Mouse (Mus musculus) hindbrain, embryonic 15.5 days (tissue): ENCODE results near the gene Kif23. TPM values are rescaled to one million over a fixed set of nuclear protein-coding genes. Genes with fewer than 3 reads are reported as not detected.

Experiments
- ATAC-seq: fragments of 200-750 bp; cut with Nextera tagmentation; 2 replicates; pipeline ENCODE4 v1.8.0; 2017; ENCODE audit warnings: low read depth, moderate number of reproducible peaks, moderate TSS enrichment; ENCODE audit not compliant: low FRiP score
- H3K27ac ChIP-seq: fragments of 300-500 bp; sonication (generic); replicated peaks from 2 replicates; pipeline ENCODE4 v1.5.1; 2015; ENCODE audit warnings: mild to moderate bottlenecking, inconsistent platforms
- H3K27me3 ChIP-seq: fragments of 300-500 bp; sonication (generic); 2 replicates; pipeline ENCODE4 v1.6.1; 2015; ENCODE audit warnings: control low read depth, inconsistent platforms
- H3K36me3 ChIP-seq: fragments of 300-500 bp; sonication (generic); 2 replicates; pipeline ENCODE4 v1.6.1; 2015; ENCODE audit warnings: control low read depth, inconsistent platforms
- H3K4me1 ChIP-seq: fragments of 300-500 bp; sonication (generic); replicated peaks from 2 replicates; pipeline ENCODE4 v1.6.1; 2015; ENCODE audit warnings: control low read depth, inconsistent platforms
- H3K4me2 ChIP-seq: fragments of 300-500 bp; sonication (generic); 2 replicates; pipeline ENCODE4 v1.6.1; 2015; ENCODE audit warnings: moderate library complexity, mild to moderate bottlenecking, inconsistent platforms
- H3K4me3 ChIP-seq: fragments of 300-500 bp; sonication (generic); 2 replicates; pipeline ENCODE4 v1.5.1; 2015; ENCODE audit warnings: mild to moderate bottlenecking, inconsistent platforms
- H3K9ac ChIP-seq: fragments of 300-500 bp; sonication (generic); 2 replicates; pipeline ENCODE4 v1.6.1; 2015; ENCODE audit warnings: inconsistent platforms
- H3K9me3 ChIP-seq: fragments of 300-500 bp; sonication (generic); 2 replicates; pipeline ENCODE4 v1.6.1; 2016; ENCODE audit warnings: control low read depth, inconsistent platforms
- WGBS: fragments of 180-500 bp; shearing (Covaris S2); methylation state at CpG from one replicate; pipeline ENCODE4 v1.1.7; 2015; 5-methylcytosine and 5-hydroxymethylcytosine counted together
- polyA plus RNA-seq: library from polyadenylated mRNA; unstranded; fragments of >200 nt; fragmentation: Nextera tagmentation; extraction: Ambion mirVana; gene quantifications from 2 replicates; pipeline ENCODE4 v1.2.1, GENCODE M21; 2015

Kif23 gene
- polyA plus RNA-seq, result 20.4 and 21.6 TPM in 2 replicates

DNA sequence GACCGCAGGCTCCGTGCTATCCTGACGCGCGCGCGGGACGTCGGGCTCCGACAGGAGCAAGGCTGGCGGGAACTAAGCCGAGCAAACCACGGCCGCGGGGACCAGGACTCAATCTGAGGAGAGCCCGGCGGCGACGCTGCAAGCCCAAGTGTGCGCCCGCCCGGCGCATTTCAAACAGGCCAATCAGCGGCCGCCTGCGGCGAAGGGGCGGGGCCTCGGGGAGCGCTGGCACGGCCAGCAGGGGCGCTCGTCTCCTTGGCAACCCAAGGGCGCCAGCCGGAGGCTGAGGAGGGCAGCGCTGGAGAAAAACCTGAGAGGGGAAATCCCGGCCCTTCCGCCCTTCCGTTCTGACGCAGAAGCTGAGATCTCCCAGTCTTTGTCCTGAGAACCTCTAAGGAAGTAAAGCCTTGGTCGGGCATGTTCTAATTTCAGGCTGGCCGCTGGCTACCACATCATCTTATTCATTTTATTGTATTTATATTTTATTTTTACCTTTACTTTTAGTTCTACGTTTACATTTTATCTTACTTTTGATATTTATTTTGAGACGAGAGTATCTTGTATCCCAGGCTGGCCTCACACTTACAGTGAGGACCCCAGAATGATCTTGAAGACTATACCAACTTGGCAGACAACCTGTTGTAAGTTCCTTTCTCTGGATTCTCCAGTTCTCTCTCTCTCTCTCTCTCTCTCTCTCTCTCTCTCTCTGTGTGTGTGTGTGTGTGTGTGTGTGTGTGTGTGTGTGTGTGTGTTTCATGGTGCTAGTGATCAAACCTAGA lies at the start of gene Kif23:
Gene Kif23, minus strand, starts transcription at position 152 of the 779 bp plus-strand sequence.
- H3K9ac ChIP-seq, result peak within 1 kb of the TSS; percentile 49
- peak within 1 kb of the TSS; percentile 62 for H3K4me3 ChIP-seq
- H3K36me3 ChIP-seq, result no peaks in the 10 kb centered on the region
- H3K4me2 ChIP-seq, result peak within 1 kb of the TSS; percentile 98
- H3K27me3 ChIP-seq, result no peaks in the 10 kb centered on the region
- peak within 1 kb of the TSS; percentile 73 for H3K27ac ChIP-seq
- under 1% methylated on average over 44 of the region's 44 CpGs for WGBS
- H3K9me3 ChIP-seq, result no peaks in the 10 kb centered on the region
- H3K4me1 ChIP-seq, result peaks cover 16% of the 10 kb centered on the region
- ATAC-seq, result peak; percentile 95

- Histone ChIP-seq H3K9me3 (no peaks in the 10 kb centered on the region), H3K4me1 (no peaks in the 10 kb centered on the region), H3K27ac (no peak overlapping the region), H3K9ac (no peak overlapping the region), H3K36me3 (no peaks in the 10 kb centered on the region), H3K4me3 (no peak overlapping the region), H3K4me2 (no peak overlapping the region), H3K27me3 (no peaks in the 10 kb centered on the region)
- no peak for ATAC-seq
- WGBS, result 79% methylated on average over 4 of the region's 4 CpGs
Measured at GRCm38 (mm10) chr9:61991158-61991557, 44.6 kb upstream of the Kif23 start.

- ATAC-seq, result no peak
Measured at GRCm38 (mm10) chr9:61990738-61991137, 44.2 kb upstream of the Kif23 start.

GRCm38 (mm10) chr9:61986055-61986454 lies 39.5 kb upstream of the Kif23 start:
- no peak for ATAC-seq
- WGBS, result 87% methylated on average over 7 of the region's 7 CpGs
- Histone ChIP-seq H3K9ac (no peak overlapping the region), H3K9me3 (no peaks in the 10 kb centered on the region), H3K36me3 (no peaks in the 10 kb centered on the region), H3K4me2 (no peak overlapping the region), H3K27me3 (no peaks in the 10 kb centered on the region), H3K4me3 (no peak overlapping the region), H3K27ac (no peak overlapping the region), H3K4me1 (peaks cover 3% of the 10 kb centered on the region; the same call in 1 of the 2 replicates)

More at GRCm38 (mm10) chr9:61990738-61991137, 44.2 kb upstream of the Kif23 start:
- H3K9me3 ChIP-seq, result no peaks in the 10 kb centered on the region
- H3K27me3 ChIP-seq, result no peaks in the 10 kb centered on the region
- H3K36me3 ChIP-seq, result no peaks in the 10 kb centered on the region
- 47% methylated on average over 3 of the region's 3 CpGs for WGBS
- no peak overlapping the region for H3K9ac ChIP-seq
- no peak overlapping the region for H3K4me3 ChIP-seq
- H3K27ac ChIP-seq, result no peak overlapping the region
- H3K4me1 ChIP-seq, result no peaks in the 10 kb centered on the region
- H3K4me2 ChIP-seq, result no peak overlapping the region

DNA sequence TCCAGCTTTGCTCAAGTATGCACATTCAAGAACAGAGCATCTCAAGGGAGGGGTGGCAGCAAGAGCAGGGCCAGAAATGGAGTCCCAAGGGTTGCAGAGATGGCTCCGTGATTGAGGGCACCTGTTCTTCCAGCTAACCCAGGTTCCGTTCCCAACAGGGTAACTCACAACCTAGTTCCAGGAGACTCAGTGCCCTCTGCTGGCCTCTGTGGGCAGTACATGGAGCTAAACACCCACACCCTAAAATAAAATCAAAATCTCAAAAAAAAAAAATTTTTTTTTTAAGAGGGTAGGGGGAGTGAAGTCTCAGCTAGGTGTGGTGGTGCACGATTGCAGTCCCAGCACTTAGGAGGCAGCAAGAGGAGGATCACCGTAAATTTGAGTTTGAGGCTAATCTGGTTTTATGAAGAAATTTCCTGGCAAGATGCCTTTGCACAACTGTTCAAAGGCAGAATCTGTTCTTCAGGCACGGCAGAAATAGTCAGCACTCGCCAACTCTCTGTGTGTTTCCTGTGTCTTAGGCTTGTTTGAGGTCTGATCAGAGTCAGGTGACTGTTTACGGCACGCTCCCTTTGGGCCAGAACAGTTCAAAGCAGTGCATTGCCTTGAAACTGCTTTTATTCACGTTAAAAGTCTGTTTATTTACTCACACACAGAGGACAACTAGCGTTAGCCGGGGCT lies 38.7 kb upstream of the Kif23 start:
- H3K4me3 ChIP-seq, result no peak overlapping the region
- H3K4me1 ChIP-seq, result peaks cover 3% of the 10 kb centered on the region; the same call in 1 of the 2 replicates
- no peak for ATAC-seq
- H3K27ac ChIP-seq, result no peak overlapping the region
- no peaks in the 10 kb centered on the region for H3K9me3 ChIP-seq
- no peaks in the 10 kb centered on the region for H3K36me3 ChIP-seq
- no peak overlapping the region for H3K9ac ChIP-seq
- WGBS, result 63% methylated on average over 11 of the region's 11 CpGs
- no peaks in the 10 kb centered on the region for H3K27me3 ChIP-seq
- H3K4me2 ChIP-seq, result no peak overlapping the region

GRCm38 (mm10) chr9:61982940-61983620 lies 36.5 kb upstream of the Kif23 start:
- H3K4me3 ChIP-seq, result no peak overlapping the region
- H3K36me3 ChIP-seq, result no peaks in the 10 kb centered on the region
- H3K9ac ChIP-seq, result no peak overlapping the region
- H3K27me3 ChIP-seq, result no peaks in the 10 kb centered on the region
- ATAC-seq, result no peak
- 87% methylated on average over 7 of the region's 7 CpGs for WGBS
- no peak overlapping the region for H3K27ac ChIP-seq
- H3K9me3 ChIP-seq, result no peaks in the 10 kb centered on the region
- peaks cover 3% of the 10 kb centered on the region; the same call in 1 of the 2 replicates for H3K4me1 ChIP-seq
- H3K4me2 ChIP-seq, result no peak overlapping the region

DNA sequence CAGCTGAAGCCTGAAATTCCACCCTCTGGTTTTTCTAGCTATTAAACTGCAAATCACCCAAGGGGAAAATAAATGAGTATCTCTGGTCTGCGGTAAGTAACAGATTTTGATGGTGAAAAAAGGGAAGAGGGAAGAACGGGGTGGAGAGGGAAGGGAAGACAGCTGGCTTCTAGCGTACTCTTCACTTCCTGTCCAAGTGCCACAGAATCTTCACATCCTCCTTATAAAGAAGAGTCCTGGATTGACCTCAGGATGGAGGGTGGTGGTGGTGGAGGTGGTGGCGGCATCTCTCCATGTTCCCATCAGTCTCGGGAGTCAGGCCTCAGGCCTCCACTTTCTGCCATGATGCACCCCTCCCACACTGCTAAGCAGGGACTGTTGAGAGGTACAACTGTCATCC lies 35.3 kb upstream of the Kif23 start:
- no peaks in the 10 kb centered on the region for H3K27me3 ChIP-seq
- WGBS, result 78% methylated on average over 5 of the region's 5 CpGs
- H3K36me3 ChIP-seq, result no peaks in the 10 kb centered on the region
- H3K4me3 ChIP-seq, result no peak overlapping the region
- ATAC-seq, result no peak
- no peak overlapping the region for H3K4me2 ChIP-seq
- no peak overlapping the region for H3K27ac ChIP-seq
- H3K4me1 ChIP-seq, result peaks cover 3% of the 10 kb centered on the region; the same call in 1 of the 2 replicates
- H3K9ac ChIP-seq, result no peak overlapping the region
- H3K9me3 ChIP-seq, result no peaks in the 10 kb centered on the region

DNA sequence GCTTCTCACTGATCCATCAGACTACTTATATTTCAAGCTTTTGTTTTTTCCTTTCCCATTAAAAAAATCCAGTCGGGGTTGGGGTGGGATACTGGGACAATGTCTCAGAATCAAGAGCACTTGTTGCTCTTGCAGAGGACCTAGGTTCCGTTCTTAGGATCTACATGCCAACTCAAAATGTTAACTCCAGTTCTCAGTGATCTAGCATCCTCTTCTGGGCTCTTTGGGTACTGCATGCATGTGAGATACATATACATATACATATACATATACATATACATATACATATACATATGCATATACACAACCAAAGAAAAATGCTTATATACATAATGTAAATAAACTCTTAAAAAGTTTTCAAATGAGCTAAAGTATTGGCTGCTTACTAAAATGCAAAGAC lies 33.4 kb upstream of the Kif23 start:
- Histone ChIP-seq H3K36me3 (no peaks in the 10 kb centered on the region), H3K4me2 (no peak overlapping the region), H3K4me1 (peaks cover 3% of the 10 kb centered on the region; the same call in 1 of the 2 replicates), H3K27ac (no peak overlapping the region), H3K9ac (no peak overlapping the region), H3K27me3 (no peaks in the 10 kb centered on the region), H3K9me3 (no peaks in the 10 kb centered on the region), H3K4me3 (no peak overlapping the region)
- 86% methylated on average over 2 of the region's 2 CpGs for WGBS
- ATAC-seq, result no peak

DNA sequence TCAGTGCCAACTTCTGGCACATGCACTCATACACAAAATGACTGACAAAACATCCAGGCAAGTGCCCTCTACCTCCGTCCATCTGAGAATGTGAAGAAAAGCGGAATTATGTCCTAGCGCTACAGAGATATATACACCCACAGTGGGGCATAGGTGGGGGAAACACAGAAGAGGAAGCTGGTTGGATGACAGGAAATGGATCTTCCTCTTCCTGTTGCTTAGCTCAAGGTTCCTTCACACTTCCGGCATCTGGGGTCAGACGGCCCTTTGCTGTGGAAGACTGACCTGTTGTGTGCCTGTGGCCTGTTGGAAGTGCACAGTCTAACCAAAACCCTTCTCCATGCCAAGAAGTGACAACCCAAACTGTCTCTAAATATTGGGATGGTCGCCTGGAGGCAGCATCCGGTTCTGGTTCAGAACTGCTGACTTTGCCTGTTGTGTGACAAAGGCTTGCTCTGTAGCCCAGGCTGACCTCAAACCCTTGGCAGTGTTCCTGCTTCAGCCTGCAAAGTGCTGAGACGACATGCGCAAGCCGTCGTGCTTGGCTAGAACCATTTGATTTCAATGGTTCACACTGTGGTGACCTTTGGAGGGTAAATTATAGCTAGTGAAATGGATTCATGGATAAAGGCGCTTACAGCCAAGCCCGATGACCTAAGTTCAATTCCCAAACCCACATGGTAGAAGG lies 30.8 kb upstream of the Kif23 start:
- Histone ChIP-seq H3K9me3 (no peaks in the 10 kb centered on the region), H3K27me3 (no peaks in the 10 kb centered on the region), H3K4me1 (peaks cover 3% of the 10 kb centered on the region; the same call in 1 of the 2 replicates), H3K9ac (no peak overlapping the region), H3K4me3 (no peak overlapping the region), H3K36me3 (no peaks in the 10 kb centered on the region), H3K4me2 (no peak overlapping the region), H3K27ac (no peak overlapping the region)
- WGBS, result 89% methylated on average over 13 of the region's 13 CpGs
- no peak for ATAC-seq

GRCm38 (mm10) chr9:61972031-61972430 lies 25.5 kb upstream of the Kif23 start:
- Histone ChIP-seq H3K4me2 (no peak overlapping the region), H3K9ac (no peak overlapping the region), H3K4me3 (no peak overlapping the region), H3K9me3 (no peaks in the 10 kb centered on the region), H3K36me3 (no peaks in the 10 kb centered on the region), H3K27ac (no peak overlapping the region), H3K4me1 (no peaks in the 10 kb centered on the region), H3K27me3 (no peaks in the 10 kb centered on the region)
- no peak for ATAC-seq
- WGBS, result 53% methylated on average over 7 of the region's 9 CpGs

DNA sequence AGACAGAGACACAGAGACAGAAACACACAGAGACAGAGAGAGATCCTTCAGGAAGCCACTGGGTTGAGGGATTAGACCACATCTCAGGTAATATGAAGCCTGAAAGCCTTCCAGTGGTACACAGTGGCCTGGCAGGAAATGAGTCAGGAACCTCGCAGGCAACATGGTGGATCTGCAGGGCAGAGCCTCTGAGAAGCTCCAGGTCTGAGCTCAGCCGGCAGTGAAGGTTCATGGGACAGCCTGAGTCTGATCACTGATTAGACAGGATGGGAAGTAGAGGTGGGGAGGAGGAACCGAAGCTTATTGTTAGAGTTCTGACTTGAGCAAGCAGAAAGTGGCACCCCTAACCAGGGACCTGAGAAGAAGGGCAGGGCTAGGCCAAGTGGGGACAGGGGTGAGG lies 24.5 kb upstream of the Kif23 start:
- Histone ChIP-seq H3K4me3 (no peak overlapping the region), H3K36me3 (no peaks in the 10 kb centered on the region), H3K9ac (no peak overlapping the region), H3K27me3 (no peaks in the 10 kb centered on the region), H3K27ac (no peak overlapping the region), H3K9me3 (no peaks in the 10 kb centered on the region), H3K4me2 (no peak overlapping the region), H3K4me1 (no peaks in the 10 kb centered on the region)
- no peak for ATAC-seq
- 85% methylated on average over 3 of the region's 3 CpGs for WGBS
